Mouse (Mus musculus) olfactory bulb, adult 2 months (tissue): ENCODE data around the gene 3110082I17Rik. TPM values are rescaled to one million over a fixed set of nuclear protein-coding genes. Genes with fewer than 3 reads are reported as not detected.

Source experiments
- H3K27ac ChIP-seq: fragments of 200-500 bp; 2 replicates; pipeline ENCODE4 v1.5.1; 2012; ENCODE audit warnings: low read depth, low read length; ENCODE audit not compliant: insufficient read depth
- H3K4me1 ChIP-seq: fragments of 200-500 bp; 2 replicates; pipeline ENCODE4 v1.6.1; 2012; ENCODE audit warnings: low read length; ENCODE audit not compliant: control insufficient read depth, insufficient read depth
- H3K4me3 ChIP-seq: fragments of 200-500 bp; 2 replicates; pipeline ENCODE4 v1.5.1; 2012; ENCODE audit warnings: mild to moderate bottlenecking, low read depth, low read length, moderate library complexity; ENCODE audit not compliant: insufficient read depth
- CTCF ChIP-seq: fragments of 200-500 bp; IDR thresholded peaks from 2 replicates; pipeline ENCODE4 v1.5.1; 2012; ENCODE audit warnings: low read depth, mild to moderate bottlenecking, low read length, moderate library complexity; ENCODE audit not compliant: insufficient read depth
- POLR2A ChIP-seq: fragments of 200-500 bp; IDR thresholded peaks from 2 replicates; pipeline ENCODE4 v1.6.1; 2012; ENCODE audit warnings: mild to moderate bottlenecking, low read depth, low read length, moderate library complexity; ENCODE audit not compliant: insufficient read depth
- WGBS: fragments of 180-500 bp; shearing (Covaris S2); methylation state at CpG from one replicate; pipeline ENCODE4 v1.1.7; 2018; 5-methylcytosine and 5-hydroxymethylcytosine counted together
- polyA plus RNA-seq: library from polyadenylated mRNA; stranded (reverse); fragments of >200 nt; gene quantifications from 2 replicates; pipeline ENCODE4 v1.2.4, GENCODE M21; 2012; ENCODE audit warnings: low replicate concordance; ENCODE audit not compliant: missing spikeins, insufficient read depth, insufficient read length

The 3110082I17Rik gene
- polyA plus RNA-seq, 1 experiment = not detected

DNA sequence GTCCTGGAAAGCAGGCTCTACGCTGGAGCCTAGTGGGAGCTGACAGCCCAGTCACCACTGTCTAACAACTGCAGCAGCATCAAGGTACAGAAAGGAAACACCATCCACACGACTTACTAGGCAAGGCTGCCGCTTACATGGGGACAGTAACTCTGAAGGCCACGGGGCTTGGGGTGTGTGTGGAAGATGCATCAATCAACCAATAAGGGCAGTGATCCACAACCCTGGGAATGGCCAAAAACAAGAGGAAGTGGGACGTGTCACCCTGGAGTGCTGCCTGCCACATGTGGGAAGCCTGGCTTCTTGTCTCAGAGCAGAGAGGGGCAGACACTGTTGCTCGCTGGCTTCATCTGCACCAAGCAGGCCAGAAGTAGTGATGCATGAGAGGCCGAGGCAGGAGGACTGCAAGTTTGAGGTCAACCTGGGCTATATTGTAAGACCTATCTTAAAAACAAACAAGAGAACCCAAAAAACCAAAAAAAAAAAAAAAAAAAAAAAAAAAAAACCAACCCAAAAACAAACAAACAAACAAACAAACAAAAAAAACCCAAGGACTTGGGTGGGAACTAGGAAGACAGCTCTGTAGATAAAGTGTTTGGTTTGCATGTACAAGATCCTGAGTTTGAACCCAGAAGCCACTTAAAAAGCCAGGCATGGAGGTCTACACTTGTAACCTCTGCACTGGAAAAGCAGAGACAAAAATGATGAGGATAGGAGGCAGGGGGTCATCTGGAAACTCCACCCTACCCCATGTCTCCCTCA lies 27.4 kb downstream of the 3110082I17Rik start:
- no peak overlapping the region for H3K4me3 ChIP-seq
- 0 out of 2 replicates have a peak overlapping the region, but pooled peaks have one; percentile 1 for H3K27ac ChIP-seq
- H3K4me1 ChIP-seq = peaks cover 66% of the 10 kb centered on the region
- TF ChIP-seq POLR2A (no peak), CTCF (no peak)
- 48% methylated on average over 7 of the region's 7 CpGs for WGBS

DNA sequence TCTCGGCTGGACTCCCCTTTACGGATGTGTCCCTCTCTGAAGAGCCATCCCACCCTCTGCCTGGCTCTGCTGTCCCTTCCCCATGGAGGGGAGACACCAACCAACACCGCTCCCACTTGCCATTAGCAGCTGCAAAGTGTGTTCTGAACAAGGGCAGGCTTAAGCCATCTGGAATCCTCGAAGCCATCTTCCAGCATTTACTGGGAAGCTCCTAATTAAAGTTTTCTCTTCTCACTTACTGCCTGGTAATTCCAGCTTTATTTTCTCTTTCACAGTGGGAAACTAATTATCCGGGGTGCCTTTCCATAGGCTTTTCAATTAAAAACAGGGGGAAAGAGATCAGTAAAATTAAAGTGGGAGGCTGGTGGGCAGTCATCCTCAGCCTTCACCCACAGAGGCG lies 28.0 kb downstream of the 3110082I17Rik start:
- Histone ChIP-seq H3K4me3 (no peak overlapping the region), H3K4me1 (peaks cover 66% of the 10 kb centered on the region), H3K27ac (0 out of 2 replicates have a peak overlapping the region, but pooled peaks have one; percentile 1)
- TF ChIP-seq CTCF (no peak), POLR2A (no peak)
- WGBS = 24% methylated on average over 6 of the region's 6 CpGs

DNA sequence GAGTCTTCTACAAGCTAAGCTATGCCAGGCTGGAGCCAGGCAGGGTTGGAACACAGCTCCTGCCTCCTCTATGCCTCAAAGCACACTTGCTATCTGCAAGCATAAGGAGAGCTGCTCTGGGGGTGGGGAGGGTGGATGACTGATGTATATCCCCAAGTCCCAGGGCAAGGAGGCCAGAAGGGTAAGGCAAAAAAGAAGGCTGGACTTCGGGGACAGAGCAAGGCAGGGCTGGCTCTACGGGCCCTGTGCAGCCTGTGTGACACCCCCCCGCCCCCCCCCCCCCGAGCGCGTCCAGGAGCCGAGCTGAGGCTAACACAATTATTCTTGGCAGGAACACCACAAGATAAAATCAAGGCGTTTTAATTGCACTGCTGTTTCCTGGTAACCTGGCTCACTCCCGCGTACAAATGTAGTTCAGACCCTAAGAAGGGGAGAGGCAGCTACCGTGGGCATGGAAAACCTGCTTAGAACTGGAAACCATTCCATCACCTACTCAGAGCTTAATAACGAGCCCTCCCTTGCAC lies 30.4 kb downstream of the 3110082I17Rik start:
- no peak overlapping the region for H3K27ac ChIP-seq
- WGBS = 23% methylated on average over 12 of the region's 12 CpGs
- TF ChIP-seq POLR2A (no peak), CTCF (no peak)
- no peak overlapping the region for H3K4me3 ChIP-seq
- H3K4me1 ChIP-seq = peaks cover 63% of the 10 kb centered on the region

DNA sequence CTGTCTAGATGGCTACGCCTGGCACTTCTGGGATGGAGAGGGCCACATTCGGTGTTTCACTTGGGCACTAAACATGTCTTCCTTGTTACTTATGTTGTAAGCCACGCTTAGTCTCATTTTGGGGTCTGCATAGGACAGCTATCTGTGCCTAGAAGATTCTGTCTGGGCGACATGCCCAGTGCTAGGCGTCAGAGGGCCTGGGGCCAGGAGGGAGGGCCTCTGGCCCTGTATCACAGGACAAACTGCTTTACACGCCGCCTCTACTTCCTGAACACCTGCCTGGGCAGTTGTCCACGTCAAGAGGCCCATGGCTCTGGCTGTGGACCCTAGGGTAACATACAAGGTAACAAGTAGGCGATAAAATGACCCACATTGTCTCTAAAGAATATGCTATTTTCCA lies 32.3 kb downstream of the 3110082I17Rik start:
- Histone ChIP-seq H3K4me3 (no peak overlapping the region), H3K27ac (no peak overlapping the region), H3K4me1 (peaks cover 52% of the 10 kb centered on the region)
- TF ChIP-seq CTCF (no peak), POLR2A (no peak)
- 67% methylated on average over 9 of the region's 9 CpGs for WGBS

DNA sequence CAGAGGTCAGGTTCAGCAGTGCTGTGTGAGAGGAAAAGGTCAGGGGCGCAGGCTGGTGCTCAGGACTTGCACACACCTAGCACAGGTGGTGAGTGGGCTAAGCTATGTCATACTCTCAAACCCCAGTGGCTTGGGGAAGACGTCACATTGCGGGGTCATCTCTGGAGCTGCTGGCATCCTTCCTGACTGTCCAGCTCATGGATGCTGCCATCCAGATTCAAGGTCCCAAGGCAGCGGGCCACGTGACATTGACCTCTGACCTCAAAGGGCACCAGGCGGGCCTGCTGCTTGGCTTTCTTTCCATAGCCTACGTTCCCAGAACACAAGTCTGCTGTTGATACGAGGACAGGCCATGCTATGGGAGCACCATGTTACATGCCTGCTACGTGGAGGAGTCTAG lies 33.3 kb downstream of the 3110082I17Rik start:
- WGBS = 95% methylated on average over 9 of the region's 9 CpGs
- Histone ChIP-seq H3K4me1 (peaks cover 44% of the 10 kb centered on the region), H3K4me3 (no peak overlapping the region)

DNA sequence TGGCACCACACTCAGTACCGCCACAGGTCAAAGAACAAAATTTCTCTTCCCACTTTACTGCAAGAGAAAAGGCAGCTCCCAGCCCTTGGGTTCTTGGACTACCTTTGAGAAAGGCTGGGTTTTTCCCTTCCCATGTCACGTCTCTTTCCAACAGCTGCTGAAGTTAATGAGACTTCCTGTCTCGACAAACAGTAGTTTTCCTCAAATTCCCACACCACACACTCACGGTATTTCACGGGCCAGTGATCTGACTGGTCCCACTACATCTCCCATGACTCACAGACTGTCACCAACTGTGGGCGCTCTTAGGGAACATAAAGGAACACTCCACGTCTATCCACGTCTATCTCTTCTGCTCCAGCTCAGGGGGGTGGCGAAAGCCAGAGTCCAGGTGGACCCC lies 35.1 kb downstream of the 3110082I17Rik start:
- H3K27ac ChIP-seq = no peak overlapping the region
- 66% methylated on average over 9 of the region's 9 CpGs for WGBS
- no peak for TF ChIP-seq POLR2A
- no peak for TF ChIP-seq CTCF
- peaks cover 30% of the 10 kb centered on the region for H3K4me1 ChIP-seq
- no peak overlapping the region for H3K4me3 ChIP-seq

More for the DNA sequence above, 33.3 kb downstream of the 3110082I17Rik start:
- no peak overlapping the region for H3K27ac ChIP-seq
- TF ChIP-seq POLR2A (no peak), CTCF (no peak)

DNA sequence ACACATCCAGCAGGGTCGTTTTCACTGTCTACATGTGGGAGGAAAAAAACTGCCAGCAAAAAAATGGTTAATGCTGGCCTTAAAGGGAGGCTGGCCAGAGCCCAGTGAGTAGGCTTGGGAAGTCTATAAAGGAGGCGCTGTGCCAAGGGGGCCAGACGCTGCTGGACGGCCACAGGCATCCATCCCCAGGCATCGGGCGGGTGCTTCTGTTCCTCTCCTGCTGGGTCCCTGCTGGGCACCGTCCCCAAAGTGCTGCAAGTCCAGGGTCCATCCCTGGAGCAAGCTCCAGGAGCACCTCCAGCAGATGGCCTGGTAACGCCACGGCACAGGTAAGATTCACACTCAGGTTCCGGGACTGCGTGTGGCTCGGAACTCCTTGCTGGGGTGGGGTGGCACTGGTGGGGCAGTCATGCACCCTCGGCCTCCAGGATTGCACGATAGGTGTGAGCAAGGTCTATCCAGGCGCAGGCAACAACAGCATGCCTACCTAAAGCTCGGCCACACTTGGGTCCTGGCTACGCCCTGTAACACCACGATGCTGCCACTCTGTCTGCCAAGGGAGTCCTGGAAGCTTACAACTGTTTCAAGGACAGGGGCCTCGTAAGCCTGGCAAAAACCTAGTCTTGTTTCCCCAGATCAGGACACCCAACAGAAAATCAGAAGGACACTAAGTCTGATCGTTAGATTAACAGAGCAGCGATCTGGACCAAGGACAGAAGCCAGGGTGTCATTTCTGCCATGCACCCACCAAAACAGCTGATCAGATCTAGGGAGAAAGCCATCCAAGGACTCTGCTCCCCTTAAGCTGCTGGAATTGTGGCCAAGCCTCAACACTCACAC lies 37.1 kb downstream of the 3110082I17Rik start, which contains the start of gene Gper1:
Gper1 (plus strand) TSS at position 126 of the 840 bp plus-strand sequence.
- H3K4me3 ChIP-seq = peak within 1 kb of the TSS; percentile 12; the same call in 1 of the 2 replicates
- TF ChIP-seq CTCF = no peak
- TF ChIP-seq POLR2A = no peak
- WGBS = 62% methylated on average over 21 of the region's 21 CpGs
- H3K4me1 ChIP-seq = peaks cover 23% of the 10 kb centered on the region
- no peak within 1 kb of the TSS for H3K27ac ChIP-seq

DNA sequence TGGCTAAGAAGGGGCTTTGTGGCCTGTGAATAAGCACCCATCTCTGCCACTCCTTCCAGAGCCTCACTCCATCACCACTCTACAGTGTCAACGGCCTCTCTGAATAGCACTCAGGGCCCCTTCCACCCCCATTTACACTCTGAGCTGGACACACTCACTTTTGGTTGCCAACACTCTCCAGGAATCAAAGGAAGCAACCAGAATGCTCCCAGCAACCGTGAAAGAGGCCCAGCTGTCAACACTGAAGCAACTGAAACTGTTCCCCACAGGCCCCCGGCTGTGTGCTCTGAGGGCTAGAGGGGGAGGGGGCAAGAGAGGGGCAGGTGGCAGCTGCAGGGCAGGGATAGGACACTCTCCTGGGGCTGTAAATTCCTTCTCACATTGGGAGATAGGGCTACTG lies 41.7 kb downstream of the 3110082I17Rik start:
- no peak overlapping the region for H3K27ac ChIP-seq
- WGBS = 58% methylated on average over 3 of the region's 3 CpGs
- no peak overlapping the region for H3K4me3 ChIP-seq
- peaks cover 13% of the 10 kb centered on the region; the same call in 1 of the 2 replicates for H3K4me1 ChIP-seq
- TF ChIP-seq POLR2A = no peak
- no peak for TF ChIP-seq CTCF

DNA sequence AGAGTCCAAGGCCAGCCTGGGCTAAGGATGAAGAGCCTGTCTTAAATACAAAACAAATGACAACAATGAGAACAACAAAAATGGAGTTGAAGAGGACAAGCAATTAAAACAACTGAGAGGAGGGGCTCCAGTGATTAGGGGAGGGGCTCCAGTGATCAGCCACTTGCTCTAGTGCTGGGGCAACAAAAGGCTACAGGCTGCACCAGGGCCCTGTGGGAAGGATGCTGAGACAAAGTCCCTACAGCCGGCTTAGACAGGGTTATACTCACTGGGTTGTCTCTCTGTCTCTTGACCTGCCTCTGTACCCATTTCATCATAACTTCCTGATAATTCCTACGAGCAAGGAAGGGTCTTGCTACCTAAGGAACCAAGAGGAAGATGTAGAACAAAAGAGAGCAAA lies 42.2 kb downstream of the 3110082I17Rik start:
- Histone ChIP-seq H3K4me1 (peaks cover 9% of the 10 kb centered on the region; the same call in 1 of the 2 replicates), H3K27ac (no peak overlapping the region), H3K4me3 (no peak overlapping the region)
- 74% methylated on average over 2 of the region's 2 CpGs for WGBS
- TF ChIP-seq CTCF (no peak), POLR2A (no peak)
